Mouse (Mus musculus): ENCODE data around the gene Ssty2.
"Not testable (repeated sequence)": the region's sequence is repeated elsewhere in the genome, so short reads cannot be mapped to it uniquely, and the experiment has no call there.

Gene Ssty2

DNA sequence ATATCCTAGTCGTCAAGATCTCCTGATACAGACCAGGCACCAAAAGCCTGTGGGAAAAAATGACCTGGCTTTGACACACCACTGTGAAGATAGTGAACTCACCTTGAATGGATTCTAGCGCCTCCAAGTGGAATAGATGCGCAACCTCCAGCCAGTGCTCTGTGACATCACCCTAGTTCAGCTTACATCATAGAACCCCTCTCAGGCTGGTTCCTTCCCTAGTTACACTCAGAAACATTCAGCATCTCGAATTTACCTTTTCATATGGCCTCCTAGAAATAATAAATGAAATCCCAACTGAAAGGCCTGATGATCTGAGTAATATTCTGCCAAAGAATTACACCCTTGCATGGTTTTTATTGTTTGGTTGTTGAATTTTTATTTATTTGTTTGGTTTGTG, at the start of gene Ssty2:
Ssty2 (minus strand) TSS at position 101 of the 400 bp plus-strand sequence.
- DNase-seq: not testable (repeated sequence)
